Mouse (Mus musculus) gastrocnemius, adult 18-20 months (tissue): ENCODE measurements around the gene Slc2a4. TPM values are rescaled to one million over a fixed set of nuclear protein-coding genes. Genes with fewer than 3 reads are reported as not detected.
A peak's percentile ranks its signal among the peaks of the same experiment; 100 is the strongest.
"Not testable (repeated sequence)": the region's sequence is repeated elsewhere in the genome, so short reads cannot be mapped to it uniquely, and the experiment has no call there.

Source experiments
- DNase-seq: peaks from one replicate; pipeline ENCODE4 v3.0.0; 2021; ENCODE audit warnings: low spot score
- total RNA-seq, 2 experiments: library from RNA; stranded (reverse); gene quantifications; 2 replicates each; pipeline ENCODE4 v1.2.3; 2021

The Slc2a4 gene
- total RNA-seq, 2 experiments from 2014 or later: 424 to 439 TPM

DNA sequence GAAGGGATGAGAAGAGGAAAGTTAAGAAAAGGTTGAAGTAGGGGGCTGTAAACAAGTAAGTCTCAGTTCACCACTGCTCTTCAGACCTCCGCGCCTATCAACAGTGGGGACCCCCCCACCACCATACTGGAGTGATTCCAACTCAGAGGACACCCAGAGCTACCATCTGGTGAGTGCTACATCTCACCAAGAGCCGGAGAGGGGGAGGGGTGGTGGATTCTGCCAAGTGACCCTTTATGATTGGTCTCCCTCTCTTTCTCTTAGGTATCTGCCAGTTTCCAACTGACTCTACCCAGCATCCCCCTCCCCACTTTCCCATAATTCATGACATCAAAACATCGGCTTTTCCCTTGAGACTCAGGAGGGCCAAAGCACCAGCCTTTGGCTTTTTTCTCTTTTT lies 7.0 kb downstream of the Slc2a4 start:
- peak; percentile 30 for DNase-seq

DNA sequence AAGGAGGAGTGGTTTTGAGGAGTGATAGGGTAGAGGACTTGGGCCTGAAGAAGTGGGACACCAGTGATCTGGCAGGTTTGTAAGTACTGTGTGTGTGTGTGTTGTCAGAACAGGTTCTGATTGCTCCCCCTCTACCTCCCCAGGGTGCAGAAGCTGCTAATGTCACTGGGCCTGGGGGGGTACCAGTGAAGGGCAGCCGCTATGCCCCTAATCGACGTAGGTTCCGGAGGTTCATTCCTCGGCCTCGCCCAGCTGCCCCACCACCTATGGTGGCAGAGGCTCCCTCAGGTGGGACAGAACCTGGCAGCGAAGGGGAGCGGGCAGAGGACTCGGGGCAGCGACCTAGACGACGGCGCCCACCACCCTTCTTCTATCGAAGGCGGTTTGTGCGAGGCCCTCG lies 8.3 kb downstream of the Slc2a4 start:
- DNase-seq: no peak

DNA sequence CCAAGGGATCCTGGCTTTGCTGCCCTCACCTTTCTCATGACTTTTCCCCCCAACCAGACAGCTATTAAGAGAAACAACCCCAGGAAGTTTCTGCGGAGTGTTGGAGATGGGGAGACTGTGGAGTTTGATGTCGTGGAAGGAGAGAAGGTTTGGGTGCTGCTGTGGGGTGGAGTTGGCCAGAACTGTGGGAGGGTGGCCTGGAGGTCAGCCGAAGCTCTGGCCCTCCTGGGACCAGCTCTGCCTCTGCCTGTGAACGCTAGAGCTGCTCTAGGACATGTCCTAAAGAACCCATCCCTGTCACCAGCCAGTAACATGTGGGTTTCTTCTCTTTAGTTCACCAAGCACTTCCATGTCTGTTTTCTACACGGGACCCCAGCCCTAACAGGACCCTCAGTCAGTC lies 8.8 kb downstream of the Slc2a4 start:
- DNase-seq: peak; percentile 30

DNA sequence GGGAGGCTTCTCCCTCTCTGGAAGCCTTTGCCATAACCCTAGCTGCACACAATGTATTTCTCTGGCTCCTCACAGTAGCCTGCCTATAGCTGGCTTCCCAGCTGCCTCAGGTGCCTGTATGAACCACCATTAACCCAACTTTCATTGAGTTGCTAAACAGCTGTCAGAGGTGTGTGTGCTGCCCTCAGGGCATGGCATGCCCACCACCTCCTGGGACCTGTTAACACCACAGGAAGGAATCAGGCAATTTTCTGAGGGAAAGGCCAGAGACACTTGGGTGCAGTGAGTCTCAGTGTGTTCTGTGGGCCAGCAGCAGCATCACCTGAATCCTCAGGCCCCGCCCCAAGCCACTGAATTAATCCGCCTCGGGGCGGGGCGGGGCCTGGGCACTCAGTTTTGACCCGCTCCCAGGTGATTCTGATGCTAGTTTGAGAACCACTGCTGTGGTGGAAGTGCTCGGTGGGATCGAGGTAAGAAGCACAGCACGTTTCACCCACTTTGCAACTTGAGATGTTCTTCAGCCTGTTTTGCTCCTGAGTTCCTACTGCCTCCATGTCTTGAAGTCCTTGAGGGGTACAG lies 9.5 kb downstream of the Slc2a4 start:
- DNase-seq: no peak

DNA sequence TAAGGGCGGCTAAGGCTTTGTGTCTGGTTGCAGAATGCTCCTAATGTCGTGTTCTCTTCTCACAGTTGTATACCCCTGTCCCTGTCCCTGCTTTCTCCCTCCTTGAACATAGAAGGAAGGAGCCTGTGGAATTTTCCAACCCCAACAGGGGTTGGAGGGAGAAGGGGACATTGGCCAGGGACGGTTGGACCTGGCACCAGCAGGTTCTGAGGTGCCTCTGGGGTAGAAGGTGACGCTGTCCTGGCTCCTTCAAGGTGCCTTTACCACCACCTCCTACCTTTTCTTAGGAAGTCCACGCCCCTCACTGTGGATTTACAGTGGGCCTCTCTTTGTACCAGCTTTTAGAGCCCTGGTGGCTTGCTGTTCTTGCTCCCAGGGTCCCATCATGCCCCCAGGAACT lies 10.2 kb downstream of the Slc2a4 start:
- DNase-seq: no peak

DNA sequence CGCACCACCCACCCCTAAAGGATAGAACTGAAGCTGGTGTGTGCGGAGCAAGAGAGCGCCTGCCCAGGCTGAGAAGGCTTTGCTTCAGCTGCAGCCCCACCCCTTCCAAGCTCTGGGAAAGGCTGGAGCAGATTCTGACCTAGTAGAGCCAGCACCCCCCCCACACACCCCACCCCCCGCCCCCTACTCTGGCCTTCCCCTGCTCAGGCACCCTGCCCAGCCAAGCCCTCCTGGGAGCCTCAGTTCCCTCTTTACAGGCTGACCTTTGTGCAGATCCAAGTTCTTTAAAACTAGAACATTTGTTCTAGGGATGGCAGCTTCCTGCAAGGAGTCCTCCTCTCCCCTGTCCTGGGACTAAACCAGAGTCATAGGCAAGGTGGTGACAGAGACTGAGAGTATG lies 10.6 kb downstream of the Slc2a4 start:
- DNase-seq: peak; percentile 71

DNA sequence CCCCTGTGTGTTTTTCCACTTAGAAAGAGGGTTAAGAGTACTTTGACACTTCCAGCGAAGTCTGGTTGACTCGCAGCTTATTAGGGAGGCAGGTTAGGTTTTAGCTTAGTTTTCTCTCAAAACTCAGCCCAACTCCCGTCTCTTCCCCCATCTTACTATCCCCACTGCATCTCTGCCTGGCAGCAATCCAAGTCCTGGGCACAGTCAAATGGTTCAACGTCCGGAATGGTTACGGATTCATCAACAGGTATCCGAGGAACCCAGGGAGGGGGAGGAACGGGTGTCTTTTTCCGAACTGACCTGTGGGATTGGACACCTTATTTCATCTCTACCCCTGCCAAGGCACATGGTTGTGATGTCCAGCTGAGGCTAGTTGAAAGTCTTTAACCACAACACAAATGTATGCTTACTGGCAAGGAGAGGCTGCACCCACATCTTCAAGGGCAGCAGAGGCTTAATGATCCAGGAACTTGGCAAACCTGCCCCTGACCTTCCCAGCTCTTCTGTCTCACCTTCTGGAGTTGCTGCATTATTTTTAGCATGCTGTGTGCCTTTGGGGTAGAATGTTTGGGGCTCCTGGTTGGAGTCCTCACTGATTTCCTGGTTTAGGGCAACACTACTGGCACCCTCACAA lies 11.2 kb downstream of the Slc2a4 start:
- DNase-seq: peak; percentile 42

DNA sequence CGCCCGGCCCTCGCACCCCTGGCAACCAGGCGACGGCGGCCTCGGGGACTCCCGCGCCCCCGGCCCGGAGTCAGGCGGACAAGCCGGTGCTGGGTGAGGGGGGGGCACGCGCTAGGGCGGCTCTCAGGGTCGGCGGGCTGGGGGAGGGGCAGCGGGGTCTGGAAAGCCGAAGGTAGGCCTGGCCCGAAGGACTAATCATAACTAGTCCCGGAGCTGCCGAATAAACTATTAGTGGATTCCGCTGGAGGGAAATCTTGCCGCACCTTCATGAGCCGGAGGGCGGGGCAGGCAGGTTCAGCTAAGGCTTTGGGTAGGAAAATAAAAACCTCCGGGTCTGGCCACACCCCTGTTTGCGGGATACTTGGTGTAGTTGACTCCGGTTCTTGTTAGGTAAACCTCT lies 11.8 kb downstream of the Slc2a4 start:
- no peak for DNase-seq

DNA sequence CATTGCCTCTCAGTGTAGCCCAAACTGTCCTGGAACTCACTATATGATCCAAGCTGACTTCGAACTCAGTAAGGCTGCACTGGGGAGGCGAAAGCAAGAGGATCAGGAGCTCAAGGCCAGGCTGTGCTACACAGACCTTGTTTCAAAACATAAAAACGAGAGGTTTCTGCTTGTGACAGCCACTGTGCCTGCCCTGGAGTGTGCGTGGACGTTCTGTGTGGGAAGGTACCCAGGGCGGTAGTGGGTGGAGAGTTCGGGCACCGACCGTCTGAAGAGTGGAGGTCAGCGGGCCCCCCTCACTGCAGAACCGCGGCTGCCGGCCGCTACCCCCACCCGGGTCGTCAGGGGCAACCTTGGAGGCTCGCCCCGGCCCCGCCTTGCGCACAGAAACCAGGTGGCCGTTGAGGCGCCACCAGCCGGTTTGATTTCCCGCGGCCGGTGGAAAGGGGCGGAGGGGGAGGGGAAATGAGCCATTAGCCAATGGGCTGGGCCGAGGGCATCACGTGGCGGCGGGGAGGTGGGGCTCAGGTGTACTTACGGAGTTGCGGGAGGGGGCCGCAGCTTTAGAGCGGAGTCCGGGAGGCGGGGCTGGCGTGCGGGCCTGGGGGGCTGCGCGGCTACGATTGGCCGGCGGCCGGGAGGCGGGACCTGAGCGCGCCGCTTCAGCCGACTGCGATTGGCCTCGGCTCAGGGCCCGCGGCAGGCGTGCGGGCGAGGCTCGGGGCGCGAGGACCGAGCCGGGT lies 12.7 kb downstream of the Slc2a4 start, which contains the start of gene Ybx2:
Gene Ybx2, plus strand, starts transcription at position 660 of the 743 bp plus-strand sequence.
- DNase-seq: peak; percentile 92

DNA sequence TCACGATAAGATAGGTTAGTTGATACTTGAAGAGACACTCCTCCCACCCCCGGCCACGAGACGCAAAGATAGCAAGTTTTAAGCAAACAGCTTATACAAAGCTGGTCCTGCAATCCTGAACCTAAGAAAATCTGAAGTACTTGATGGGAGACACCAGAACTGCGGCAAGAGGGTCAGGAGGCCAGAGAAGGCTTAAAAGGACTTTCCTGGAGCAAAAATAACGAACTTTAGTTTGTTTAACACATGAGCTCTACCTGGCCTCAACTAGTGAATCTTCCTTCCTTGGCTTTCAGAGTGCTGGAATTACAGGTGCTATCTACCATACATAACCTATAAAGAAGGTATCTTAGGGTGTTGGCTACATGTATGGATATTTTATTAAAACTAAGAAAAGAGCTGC lies 13.3 kb downstream of the Slc2a4 start:
- no peak for DNase-seq

DNA sequence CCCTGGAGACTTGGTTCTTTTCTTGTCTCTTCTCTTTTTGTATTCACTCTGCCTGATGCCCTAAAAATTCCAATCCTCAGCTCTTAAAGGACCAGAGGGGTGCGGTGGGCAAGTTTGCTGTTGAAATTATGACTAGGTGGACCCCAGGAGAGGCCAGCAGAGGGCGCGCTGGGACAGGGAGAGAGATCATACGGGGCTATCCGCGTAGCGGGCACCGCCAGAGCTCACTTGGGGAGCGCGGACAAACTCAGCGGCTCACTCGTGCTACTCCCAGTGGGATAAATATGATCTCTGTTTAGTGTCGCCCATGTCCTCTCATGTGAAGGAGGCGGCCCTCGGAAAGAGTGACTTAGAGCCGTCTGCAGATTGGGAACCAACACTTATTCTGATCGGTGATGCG lies 13.8 kb downstream of the Slc2a4 start:
- DNase-seq: peak; percentile 96

DNA sequence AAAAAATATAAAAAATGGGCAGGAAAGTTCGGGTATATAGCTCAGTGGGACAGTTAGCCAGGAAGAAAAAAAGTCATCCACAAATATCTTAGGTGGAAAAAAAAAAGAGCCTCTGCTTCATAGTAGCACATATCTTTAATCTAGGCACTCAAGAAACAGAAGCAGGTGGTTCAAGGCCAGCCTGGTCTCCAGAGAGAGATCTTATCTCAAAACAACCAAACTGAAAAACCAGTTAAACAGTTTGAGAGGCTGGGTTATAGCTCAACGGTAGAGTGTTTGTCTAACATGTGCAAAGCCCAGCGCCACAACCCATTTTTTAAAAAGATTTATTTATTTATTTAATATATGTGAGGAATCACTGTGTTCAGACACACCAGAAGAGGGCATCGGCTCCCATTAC lies 14.9 kb downstream of the Slc2a4 start:
- DNase-seq: no peak

DNA sequence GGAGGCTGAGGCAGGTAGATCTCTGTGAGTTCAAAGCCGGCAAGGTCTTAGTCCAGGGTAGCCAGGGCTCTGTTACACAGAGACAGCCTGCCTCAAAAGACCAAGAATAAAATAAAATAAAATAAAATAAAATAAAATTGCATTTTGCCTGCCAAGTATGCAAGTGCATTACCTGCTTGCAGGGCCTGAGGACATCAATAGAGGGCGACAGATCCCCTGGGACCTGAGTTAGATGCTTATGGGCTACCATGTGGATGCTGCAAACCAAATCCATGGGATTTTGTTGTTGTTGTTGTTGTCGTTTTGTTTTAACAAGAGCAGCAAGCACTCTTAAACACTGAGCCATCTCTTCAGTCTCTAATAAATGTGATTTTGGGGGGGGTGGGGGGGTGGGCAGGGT lies 15.7 kb downstream of the Slc2a4 start:
- no peak for DNase-seq

DNA sequence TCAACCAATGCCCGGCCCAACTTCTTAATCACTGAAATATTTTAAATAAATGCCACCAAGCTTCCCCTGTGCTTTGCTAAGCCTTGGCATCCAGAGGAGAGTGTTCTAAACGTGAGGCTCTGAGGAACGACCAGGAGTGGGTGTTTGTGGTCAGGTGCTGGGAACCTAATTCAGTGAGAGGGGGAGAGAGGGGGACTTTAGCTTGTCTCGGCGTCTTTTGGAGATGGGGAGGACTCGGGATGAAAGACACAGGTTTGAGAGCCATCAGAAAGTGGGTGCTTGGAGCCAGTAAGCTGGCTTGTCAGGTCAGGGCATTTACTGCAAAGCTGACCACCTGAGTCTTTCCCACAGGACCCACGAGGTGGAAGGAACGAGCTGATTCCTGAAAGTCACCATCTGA lies 16.2 kb downstream of the Slc2a4 start:
- no peak for DNase-seq

DNA sequence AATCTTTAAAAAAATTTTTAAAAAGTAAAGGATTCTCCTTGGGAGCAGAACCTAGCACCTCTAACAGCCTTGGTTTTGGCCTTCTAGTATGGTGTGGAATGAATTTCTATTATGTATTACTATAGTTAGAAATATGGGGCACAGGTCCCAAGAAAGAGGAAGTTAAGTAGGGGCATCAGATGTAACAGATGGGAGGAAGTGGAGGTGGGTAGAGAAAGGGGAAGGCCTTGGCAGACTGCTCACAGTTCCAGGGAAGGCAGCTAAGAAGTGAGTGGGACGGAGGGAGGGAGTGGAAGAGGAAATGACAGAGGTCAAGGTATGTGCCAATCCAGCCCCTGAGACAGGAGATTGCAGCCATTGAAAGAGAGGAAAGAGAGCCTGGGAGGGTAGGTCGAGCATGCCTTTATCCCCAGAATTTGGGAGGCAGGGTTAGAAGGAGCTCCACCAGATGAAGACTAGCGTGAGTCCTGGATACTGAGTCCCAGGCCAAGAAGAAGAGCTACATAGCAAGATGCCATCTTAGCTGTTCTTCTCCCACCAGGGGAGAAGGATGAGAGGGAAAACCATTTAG lies 16.9 kb downstream of the Slc2a4 start:
- DNase-seq: no peak

DNA sequence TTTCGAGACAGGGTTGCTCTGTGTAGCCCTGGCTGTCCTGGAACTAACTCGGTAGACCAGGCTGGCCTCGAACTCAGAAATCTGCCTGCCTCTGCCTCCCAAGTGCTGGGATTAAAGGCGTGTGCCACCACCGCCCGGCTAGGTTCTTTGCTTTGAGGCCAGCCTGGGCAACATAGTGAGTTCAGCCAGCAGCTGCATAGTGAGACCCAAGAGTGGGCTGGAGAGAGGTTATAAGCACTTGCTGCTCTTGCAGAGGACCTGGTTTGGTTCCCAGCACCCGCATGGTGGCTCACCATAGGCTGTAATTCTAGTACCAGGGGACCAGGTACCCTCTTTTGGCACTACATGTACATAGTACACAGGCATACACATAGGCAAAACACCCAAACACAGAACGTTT lies 17.8 kb downstream of the Slc2a4 start:
- DNase-seq: not testable (repeated sequence)

DNA sequence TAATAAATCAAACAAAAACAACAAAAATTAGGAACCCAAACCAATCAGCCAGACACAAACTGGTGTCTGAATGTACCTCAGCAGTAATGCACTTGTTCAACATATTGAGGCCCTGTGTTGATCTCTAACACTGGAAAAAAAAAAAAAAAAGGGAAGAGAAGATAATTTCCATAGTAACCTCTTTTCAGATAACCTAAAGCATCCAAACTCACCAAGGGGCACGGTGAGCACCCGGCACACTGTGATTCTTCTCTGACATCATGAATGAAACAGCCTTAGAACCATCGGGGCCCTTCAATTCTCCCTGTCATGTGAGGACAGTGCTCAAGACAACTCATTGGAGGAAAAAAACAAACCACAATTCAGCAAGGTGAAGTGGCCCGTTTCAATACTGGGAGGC lies 18.3 kb downstream of the Slc2a4 start:
- no peak for DNase-seq

DNA sequence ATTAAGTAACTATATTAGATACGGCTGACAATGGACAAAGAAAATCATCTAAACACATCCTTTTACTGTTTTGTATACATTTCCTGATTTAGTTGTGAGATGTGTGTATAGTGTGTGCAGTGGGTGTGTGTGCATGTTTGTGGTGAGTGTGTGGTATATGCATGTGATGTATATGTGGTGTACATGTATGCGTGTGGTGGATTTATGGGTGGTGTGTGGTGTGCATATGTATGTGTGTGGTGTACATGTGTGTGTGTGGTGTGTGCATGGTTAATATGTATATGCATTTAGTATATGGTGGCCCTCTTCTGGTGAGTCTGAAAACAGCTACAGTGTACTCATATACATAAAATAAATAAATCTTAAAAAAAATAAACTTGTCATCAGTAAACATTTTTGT lies 20.5 kb downstream of the Slc2a4 start:
- DNase-seq: no peak

DNA sequence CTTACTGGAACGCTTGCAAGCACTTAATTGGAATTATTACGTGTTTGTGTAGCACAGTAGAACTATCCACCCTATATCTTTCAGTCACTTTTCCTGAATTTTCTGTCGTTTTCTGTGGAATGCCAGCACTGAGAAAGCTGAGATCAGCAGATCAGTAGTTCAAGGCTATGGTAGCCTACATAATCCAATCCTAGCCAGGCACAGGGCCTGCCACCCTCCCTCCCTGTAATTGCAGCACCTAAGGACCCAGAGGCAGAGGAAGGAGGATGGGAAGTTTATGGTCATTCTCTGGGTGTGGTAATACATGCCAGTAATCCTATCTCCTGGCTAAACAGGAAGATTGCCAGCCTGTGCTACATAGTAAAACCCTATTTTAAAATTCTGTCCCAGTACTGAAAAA lies 25.2 kb downstream of the Slc2a4 start:
- no peak for DNase-seq

DNA sequence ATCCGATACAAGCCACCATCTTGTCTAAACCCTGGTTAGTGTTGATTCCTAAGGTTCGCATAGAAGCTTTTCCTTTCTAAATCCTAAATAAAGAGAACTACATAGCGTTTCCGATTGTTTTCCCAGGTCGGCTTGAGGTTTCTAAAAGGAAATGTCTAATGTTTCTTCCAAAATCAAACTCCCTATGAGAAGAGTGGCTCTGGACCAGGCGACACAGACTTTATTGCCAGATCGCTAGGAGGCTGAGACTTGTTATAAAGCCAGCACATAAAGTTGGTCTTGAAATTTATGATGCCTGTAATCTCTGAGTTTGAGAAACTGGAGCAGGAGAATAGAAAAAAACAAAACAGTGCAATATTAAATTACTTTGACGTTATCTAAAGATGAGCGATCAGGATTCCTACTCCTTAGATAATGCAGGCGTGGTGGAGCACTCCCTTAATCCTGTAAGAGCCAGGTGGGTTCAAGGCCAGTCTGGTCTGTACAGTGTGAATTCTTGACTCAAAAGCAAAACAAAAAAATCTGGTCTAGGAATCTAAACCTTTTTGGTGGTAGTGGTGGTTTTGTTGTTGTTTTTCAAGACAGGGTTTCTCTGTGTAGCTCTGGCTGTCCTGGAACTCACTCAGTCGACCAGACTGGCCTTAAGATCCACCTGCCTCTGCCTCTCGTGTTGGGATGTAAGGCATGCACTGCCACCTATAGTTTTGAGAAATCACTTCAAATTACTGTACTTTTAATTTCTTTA lies 25.8 kb downstream of the Slc2a4 start:
- DNase-seq: no peak

DNA sequence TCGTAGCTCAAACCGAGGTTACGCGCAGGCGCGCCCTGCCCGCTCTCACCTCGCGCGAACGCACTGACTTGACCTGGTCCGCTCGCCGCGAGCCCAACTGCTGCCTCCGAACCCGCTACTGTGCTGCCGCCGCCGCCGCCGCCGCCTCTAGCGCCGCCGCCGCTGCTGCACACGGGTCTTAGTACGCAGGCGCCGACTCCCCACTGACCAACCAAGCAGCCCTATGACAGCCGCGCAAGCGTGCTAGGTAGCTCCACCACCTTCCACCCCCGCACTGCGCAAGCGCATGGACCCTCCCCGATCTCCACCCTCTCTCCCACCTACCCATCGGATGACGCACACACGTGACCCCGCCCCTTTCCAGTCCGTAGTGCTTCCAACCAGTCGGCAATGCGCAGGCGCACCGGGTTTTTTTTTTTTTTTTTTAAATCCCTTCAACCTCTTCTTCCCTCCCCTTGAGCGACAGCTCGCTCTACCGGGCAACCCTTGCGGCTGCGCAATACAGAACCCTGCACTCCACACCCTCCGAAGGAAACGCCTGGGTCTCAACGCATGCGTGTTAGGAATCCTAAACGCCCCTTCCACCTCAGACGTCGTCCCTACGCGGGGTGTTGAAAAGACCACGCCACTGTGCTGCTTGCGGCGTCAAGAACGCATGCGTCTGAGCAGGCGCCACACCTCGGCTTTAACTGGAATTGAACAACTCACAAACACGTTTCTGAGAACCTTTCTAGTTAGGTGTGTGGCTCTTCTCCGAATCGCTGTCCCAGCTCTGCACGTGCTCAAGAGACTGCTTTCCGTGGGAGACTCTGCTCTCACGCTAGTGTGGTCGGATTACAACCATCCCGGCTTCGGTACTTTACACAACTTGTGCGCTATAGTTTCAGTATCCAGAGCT lies 26.6 kb downstream of the Slc2a4 start, which contains the start of gene Eif5a:
Gene Eif5a, minus strand, starts transcription at position 845 of the 898 bp plus-strand sequence.
- peak; percentile 100 for DNase-seq
